Mouse (Mus musculus): ENCODE results near the gene Tbx5.

Gene Tbx5

DNA sequence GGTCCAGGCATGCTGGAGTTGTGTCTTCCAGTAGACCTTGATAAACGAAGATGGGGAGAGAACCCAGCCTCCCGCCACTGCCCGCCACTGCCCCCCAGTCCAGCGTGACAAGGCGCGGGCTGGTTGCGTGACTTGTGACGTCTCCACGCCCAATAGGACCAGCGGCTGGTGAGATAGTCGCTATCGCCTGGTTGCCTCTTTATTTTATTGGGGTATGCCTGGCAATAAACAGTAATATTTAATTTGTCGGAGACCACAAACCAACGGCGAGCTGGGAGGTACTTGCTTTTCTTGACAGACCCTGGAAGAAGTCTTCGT, at the start of gene Tbx5:
Tbx5 (plus strand) TSS at position 190 of the 318 bp plus-strand sequence.
- no peak for DNase-seq (ENCODE audit: low spot score)

DNA sequence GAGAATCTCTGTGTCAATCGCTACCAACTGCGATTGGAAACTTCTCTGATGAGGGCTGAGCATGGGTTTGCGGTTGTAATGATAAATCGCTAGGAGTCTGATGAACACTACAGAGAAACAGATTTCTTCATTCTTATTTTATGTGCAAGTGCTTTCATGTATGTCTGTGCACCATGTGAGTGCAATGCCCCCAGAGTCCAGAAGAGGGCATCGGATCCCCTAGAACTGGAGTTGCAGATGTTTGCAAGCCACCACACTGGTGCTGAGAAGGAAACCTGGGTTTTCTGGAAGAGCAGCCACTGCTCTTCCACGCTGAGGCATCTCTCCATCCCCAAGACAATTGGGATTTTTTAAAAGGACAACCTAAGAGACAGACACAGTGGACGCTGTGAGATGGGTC, 46.5 kb upstream of the Tbx5 start:
- DNase-seq (ENCODE audit: low spot score): no peak

GRCm38 (mm10) chr5:119791664-119792063, 40.8 kb upstream of the Tbx5 start:
- no peak for DNase-seq (ENCODE audit: low spot score)

- no peak for DNase-seq (ENCODE audit: low spot score)
Observed at GRCm38 (mm10) chr5:119793972-119794371, 38.5 kb upstream of the Tbx5 start.

DNA sequence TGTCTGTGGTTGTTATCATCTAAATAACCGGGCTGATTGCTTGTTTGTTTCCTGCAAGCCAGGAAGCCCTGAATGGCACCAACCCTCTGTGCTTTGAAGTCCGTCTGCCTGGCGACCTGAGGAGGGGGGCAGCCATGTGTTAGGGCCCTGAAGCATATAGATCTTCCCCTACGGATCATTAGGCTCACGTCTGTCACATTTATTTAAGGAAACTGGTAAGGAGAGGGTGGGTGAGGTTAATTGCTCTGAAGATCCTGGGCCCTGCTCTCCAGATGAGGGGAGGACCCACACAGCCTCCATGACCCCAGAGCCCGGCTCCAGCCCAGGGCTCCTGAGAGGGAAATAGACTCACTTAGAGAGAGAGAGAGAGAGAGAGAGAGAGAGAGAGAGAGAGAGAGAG, 37.1 kb upstream of the Tbx5 start:
- DNase-seq (ENCODE audit: low spot score): no peak

DNA sequence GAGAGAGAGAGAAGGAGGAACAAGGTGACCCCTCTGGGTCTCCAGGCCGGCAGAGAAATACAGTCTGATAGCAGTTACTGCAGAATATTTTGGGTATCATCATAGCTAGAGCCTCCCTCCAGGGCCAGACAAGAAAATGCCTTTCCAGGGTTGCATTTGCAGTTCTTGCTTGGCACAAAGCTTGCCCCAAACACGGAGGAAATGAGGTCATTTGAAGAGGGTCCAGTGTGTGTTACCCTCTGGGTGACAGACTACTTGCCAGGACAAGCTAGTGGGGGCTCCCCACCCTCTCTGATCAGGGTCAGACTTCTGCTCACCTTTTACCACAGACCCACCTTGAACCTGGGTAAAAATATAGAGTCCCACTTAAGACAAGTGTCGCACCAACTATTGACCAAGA, 36.7 kb upstream of the Tbx5 start:
- no peak for DNase-seq (ENCODE audit: low spot score)

- no peak for DNase-seq (ENCODE audit: low spot score)
Observed at GRCm38 (mm10) chr5:119796443-119797160, 35.9 kb upstream of the Tbx5 start.

GRCm38 (mm10) chr5:119797580-119798150, 34.8 kb upstream of the Tbx5 start:
- DNase-seq (ENCODE audit: low spot score): no peak

DNA sequence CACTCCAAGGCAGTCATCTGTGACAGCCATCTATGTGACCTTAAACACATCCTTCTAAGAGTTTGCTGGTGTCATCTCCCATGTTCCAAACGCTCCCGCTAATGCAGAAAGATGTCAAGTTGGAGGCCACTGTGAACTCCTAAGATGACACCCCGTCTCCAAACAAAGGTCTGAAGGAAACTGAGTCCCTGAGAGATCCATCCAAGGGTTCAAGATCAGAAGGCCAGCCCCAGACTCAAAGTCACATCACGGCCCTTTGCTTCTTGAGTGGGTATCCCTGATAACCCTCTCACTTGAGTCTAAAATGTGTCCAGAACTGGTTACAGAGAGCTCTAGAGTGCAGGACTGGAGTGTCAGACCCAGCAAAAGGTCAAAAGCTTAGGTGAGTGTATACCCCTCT, 34.2 kb upstream of the Tbx5 start:
- no peak for DNase-seq (ENCODE audit: low spot score)

DNA sequence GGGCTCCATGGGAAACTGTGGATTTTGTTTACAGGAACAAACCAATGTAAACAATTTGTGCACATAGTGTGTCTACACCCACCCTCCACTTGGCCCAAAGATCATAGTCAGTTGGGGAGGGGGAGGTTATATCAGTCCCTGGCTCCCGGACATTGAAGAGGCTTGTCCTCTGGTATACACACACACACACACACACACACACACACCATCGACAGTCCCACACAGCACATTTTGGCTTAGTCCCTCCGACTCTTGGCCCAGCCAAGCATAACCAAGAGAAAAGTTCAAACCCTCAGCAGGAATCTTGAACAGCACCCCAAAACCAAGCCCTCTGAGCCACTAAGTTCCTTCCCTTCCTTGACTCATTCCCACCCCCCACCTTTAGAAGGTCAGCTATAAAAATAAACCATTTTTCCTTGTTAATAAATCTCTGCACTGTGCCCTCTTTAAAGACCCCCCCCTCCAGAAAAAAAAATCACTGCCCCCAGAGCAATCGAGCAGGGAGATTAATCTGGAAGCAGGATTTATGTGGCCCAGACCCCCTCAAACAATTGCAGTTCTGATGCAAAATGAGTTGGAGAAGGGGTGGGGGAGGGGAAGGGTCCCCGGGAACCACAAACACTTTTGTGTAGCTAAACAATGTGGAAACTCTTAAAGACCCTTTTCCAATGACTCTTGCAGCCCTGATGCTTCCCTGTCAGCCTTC, 33.6 kb upstream of the Tbx5 start:
- DNase-seq (ENCODE audit: low spot score): no peak

DNA sequence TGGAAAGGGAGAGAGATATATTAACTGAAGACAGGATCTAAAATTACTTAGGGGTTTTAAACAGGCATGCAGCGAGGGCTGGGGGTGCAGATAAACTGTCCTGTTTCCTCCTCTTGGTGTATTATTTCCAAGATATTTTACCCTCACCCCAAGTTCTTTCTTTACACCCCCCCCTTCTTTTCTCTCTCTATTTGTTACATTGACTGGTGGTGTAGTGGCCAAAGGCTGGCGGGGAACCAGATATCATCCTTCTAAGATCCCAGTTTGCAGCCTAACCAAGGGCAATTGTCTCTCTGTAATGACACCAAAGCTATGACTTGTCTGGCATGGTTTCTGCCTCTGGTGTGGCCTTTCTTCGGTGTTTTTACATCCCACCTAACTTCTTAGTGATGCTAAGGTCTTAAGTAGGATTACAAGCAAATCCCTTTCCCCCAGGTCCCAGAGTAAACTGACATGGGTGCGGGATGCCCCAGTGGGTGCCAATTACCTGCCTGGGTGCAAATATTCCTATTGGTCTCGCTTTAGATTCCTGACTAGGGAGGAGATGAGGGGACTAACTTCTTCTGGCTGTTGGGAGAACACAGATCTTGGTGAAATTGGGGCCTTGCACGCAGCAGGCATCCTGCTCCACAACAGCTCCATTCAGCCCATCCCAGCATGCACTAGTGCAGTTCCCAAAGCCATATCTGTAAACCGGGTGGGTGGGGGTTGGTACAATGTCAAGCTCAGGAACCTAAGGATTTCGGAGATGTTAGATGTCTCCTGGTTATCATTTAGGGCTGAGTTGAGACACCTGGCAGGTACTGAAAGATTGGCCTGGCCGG, 32.8 kb upstream of the Tbx5 start:
- DNase-seq (ENCODE audit: low spot score): no peak

DNA sequence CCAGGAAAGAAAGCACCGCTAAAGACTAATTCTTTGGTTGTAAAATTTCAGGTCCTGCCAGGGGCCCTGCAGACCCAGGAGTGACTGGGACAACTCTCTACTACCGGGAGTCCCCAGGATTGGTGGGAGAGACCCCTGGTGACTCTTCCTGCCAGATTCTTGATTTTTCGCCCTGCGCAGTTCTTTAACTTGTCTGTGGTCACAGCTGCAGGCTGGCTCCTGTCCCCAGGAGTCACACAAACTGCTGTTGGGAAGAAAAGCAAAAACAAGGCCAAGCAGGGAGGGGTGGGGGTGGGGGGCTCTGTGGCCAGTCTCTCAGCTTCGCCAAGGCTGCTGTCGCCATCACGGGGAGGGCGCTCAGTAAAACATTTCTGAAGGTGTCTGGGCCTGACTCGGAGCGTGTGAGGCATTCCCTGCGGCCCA, 32.2 kb upstream of the Tbx5 start:
- DNase-seq (ENCODE audit: low spot score): no peak

DNA sequence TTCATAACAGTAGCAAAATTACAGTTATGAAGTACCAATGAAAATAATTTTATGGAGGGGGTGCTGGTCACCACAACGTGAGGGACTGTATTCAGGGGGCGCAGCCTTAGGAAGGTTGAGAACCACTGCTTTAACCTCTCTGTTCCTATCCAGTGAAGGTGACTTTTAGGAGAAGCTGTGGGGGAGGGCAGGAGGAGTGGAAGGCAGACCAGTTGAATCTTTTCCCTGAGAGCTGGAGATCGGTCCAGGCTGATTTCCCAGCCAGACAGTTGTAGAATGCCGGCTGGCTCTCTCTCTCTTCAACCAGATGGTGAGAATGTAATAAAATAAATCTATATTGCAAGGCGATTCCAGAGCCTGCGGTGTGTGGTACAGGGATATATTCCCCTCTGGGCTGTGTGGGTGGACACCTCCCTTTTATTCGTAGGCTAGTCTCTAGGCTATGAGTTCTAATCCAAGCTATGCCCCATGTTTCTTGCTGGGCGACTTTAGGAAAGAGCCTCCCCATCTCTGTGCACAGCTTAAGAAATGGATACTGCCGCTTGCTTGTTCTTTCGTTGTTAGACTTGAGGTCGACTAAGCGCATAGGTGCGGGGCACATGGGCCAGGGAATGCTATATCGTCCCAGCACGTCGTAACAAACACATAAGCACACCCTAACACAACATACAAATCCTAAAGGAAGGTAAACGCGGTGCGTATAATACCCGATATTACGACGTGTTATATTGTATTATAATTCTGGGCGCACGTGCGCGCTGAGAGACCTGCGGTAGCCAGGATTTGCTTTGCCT, 29.7 kb upstream of the Tbx5 start:
- no peak for DNase-seq (ENCODE audit: low spot score)

DNA sequence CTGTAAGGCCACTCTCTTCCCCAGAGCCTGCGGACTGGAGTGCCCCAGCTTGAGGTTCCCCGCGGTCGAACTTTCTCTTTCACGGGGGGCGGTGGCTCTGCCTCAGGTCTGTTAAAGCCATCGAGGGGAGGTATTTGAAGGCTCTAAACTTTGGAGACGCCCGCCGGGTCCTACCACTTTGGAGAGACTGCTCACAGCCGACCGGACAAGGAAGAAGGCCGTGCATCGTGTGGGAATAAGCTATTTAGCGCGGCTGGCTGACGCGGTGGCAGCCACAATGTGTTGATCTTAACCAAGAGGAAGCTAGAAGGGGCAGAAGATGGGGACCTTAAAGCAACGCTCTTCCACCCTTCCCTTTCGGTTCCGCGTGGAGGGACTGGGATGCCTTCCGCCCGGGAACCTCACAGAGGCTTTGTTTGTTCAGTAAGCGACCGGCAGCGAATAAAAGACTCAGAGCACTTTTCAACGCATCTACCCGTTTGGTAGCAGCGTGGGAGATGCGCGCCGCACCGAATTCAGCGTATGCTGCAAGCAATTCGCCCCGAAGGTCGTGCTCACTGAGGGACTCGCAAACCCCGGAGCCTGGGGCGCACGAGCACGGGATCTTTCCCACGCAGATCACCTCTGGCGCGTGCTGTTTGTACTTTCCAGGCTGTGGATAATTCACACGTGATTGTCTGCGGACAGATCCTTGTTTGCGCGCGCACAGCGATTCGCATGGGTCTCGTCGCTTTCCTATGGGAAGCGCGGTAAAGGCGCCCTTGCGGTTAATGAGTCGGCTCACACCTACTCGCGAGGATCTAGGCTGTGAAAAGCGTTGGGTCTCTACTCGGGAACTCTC, 28.8 kb upstream of the Tbx5 start:
- no peak for DNase-seq (ENCODE audit: low spot score)

GRCm38 (mm10) chr5:119804301-119805039, 28.0 kb upstream of the Tbx5 start:
- no peak for DNase-seq (ENCODE audit: low spot score)

DNA sequence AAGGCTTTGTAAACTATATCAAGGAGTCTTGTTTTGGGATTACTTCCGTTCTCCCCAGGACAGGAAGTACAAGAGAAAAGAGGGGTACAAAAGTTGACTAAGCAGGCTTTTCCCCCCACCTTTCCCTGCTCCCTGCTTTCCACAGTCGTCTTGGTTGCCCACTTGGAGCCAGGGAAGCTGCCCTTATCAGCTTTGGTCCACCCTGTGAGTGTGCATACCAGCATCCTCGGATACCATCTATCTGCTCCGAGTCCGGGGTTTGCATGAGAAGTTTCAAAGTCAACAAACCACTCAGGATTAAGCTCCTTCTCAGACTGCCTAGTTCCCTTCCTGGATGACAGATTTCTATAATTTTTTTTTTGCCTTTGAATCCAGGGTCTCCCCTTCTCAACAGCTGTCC, 26.8 kb upstream of the Tbx5 start:
- no peak for DNase-seq (ENCODE audit: low spot score)

- DNase-seq (ENCODE audit: low spot score): no peak
Observed at GRCm38 (mm10) chr5:119806467-119806866, 26.0 kb upstream of the Tbx5 start.

DNA sequence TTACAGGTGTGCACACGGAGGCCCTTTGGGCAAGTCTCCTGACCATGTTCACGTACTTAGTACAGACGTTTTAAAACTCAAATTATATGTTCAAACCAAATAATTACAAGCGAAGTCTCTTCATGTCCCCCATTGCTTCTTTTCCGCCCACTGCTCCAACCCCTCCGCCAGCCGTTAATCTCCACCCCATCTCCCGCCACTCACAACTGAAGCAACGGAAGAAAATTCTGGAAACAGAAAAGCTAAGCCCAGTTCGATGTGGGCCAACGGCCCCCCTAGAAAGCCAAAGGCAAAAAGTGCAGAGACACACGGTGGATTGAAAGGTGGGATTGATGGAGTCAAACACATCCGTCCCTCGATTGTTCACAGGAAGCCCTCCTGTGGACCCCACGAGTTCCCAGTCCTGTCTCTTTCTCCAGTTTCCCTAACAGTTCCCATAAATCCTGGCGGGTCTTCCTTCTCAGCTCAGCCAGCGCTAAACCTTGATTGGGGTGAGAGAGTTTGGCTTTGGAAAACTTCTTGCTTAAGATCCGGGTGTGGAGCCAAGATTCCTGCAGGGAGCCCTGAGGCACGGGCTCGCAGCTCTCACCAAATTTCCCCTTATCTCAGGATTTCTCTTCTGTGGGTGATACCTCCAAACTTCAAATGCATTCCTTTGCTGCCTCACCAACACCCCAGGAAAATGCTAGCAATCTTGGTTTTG, 24.8 kb upstream of the Tbx5 start:
- no peak for DNase-seq (ENCODE audit: low spot score)

GRCm38 (mm10) chr5:119808713-119809112, 23.8 kb upstream of the Tbx5 start:
- DNase-seq (ENCODE audit: low spot score): no peak
